Mouse (Mus musculus) megakaryocyte, embryonic 14.5 days (primary cell): ENCODE data around the gene Acot5.

ENCODE experiments used
- FLI1 ChIP-seq: IDR thresholded peaks from 2 replicates; pipeline ENCODE4 v1.6.1; 2012; ENCODE audit warnings: low read length, inconsistent platforms, mixed read lengths
- GATA1 ChIP-seq: IDR thresholded peaks from 3 replicates; pipeline ENCODE4 v1.6.1; 2012; ENCODE audit warnings: mixed read lengths, low read length, inconsistent platforms, borderline replicate concordance

DNA sequence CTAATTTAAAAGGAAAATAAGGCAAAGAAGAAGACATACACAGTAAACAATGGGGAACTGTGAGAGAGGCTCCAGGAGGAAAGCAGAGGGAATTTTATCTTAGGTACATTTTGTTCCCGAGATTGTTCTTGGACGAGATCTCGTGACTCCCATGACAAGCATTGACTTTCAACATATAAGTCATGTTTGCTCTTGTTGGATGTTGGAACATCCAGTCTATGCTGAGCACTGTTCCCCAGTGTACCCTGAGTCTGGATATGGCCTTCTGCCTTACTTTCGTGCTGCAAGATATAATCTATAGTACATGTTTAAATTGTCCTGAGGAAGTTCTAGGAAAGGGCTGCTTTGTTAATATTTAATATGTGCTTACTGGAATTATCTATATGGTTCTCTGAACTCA is 15.5 kb downstream of the Acot5 start:
- TF ChIP-seq FLI1 (no peak), GATA1 (no peak)
